Mouse (Mus musculus) small intestine, adult 2 months (tissue): Measurements from ENCODE around the gene Obox8. TPM values are rescaled to one million over a fixed set of nuclear protein-coding genes. Genes with fewer than 3 reads are reported as not detected.

Experiments used
- H3K27ac ChIP-seq: fragments of 200-500 bp; 2 replicates; pipeline ENCODE4 v1.5.1; 2012; ENCODE audit warnings: low read depth, low read length, control low read depth, inconsistent platforms; ENCODE audit not compliant: insufficient read depth
- H3K27me3 ChIP-seq: fragments of 200-500 bp; 2 replicates; pipeline ENCODE4 v1.6.1; 2012; ENCODE audit warnings: mild to moderate bottlenecking, moderate library complexity, low read length, inconsistent platforms; ENCODE audit not compliant: control insufficient read depth, insufficient read depth
- H3K36me3 ChIP-seq: fragments of 200-500 bp; 2 replicates; pipeline ENCODE4 v1.6.1; 2012; ENCODE audit warnings: mild to moderate bottlenecking, low read length, control low read depth, inconsistent platforms; ENCODE audit not compliant: control insufficient read depth, insufficient read depth
- H3K4me1 ChIP-seq: fragments of 200-500 bp; 2 replicates; pipeline ENCODE4 v1.6.1; 2012; ENCODE audit warnings: low read length, inconsistent platforms, mixed read lengths; ENCODE audit not compliant: control insufficient read depth, insufficient read depth, insufficient read length
- H3K4me3 ChIP-seq: fragments of 200-500 bp; 2 replicates; pipeline ENCODE4 v1.5.1; 2012; ENCODE audit warnings: low read depth, mild to moderate bottlenecking, control low read depth, inconsistent platforms, low read length, moderate library complexity
- CTCF ChIP-seq: fragments of 200-500 bp; IDR thresholded peaks from 2 replicates; pipeline ENCODE4 v1.5.1; 2012; ENCODE audit warnings: low read depth, mild to moderate bottlenecking, control low read depth, inconsistent platforms, low read length, moderate library complexity, mixed read lengths; ENCODE audit not compliant: insufficient replicate concordance, insufficient read length; ENCODE audit errors: extremely low read depth
- POLR2A ChIP-seq: fragments of 200-500 bp; IDR thresholded peaks from 2 replicates; pipeline ENCODE4 v1.6.1; 2012; ENCODE audit warnings: low read depth, mild to moderate bottlenecking, control low read depth, inconsistent platforms, low read length, moderate library complexity
- WGBS: fragments of 180-500 bp; shearing (Covaris S2); methylation state at CpG from one replicate; pipeline ENCODE4 v1.1.7; 2018; 5-methylcytosine and 5-hydroxymethylcytosine counted together
- polyA plus RNA-seq: library from polyadenylated mRNA; depleted of rRNA; stranded (reverse); fragments of >200 nt; gene quantifications from 2 replicates; pipeline ENCODE4 v1.2.3, GENCODE M21; 2012; rRNA removed

Obox8 gene
- polyA plus RNA-seq: not detected in 2 replicates

GRCm38 (mm10) chr7:14333457-14333856 is at the start of gene Obox8:
Gene Obox8 (minus strand): TSS chr7:14333557.
- 83% methylated on average over 2 of the region's 2 CpGs for WGBS
- no peaks in the 10 kb centered on the region for H3K27me3 ChIP-seq
- no peak within 1 kb of the TSS for H3K4me3 ChIP-seq
- no peak for TF ChIP-seq CTCF
- no peak for TF ChIP-seq POLR2A
- H3K36me3 ChIP-seq: no peaks in the 10 kb centered on the region
- no peaks in the 10 kb centered on the region for H3K4me1 ChIP-seq
- no peak within 1 kb of the TSS for H3K27ac ChIP-seq

- no peak overlapping the region for H3K4me3 ChIP-seq
- no peaks in the 10 kb centered on the region for H3K4me1 ChIP-seq
- H3K36me3 ChIP-seq: no peaks in the 10 kb centered on the region
- TF ChIP-seq POLR2A (no peak), CTCF (0 out of 2 replicates have a peak, but pooled peaks have one; percentile 7)
- 26% methylated on average over 2 of the region's 2 CpGs for WGBS
- no peak overlapping the region for H3K27ac ChIP-seq
- H3K27me3 ChIP-seq: no peaks in the 10 kb centered on the region
Observed at GRCm38 (mm10) chr7:14317209-14317608, 16.1 kb downstream of the Obox8 start.

- Histone ChIP-seq H3K4me3 (no peak overlapping the region), H3K36me3 (no peaks in the 10 kb centered on the region), H3K27ac (no peak overlapping the region), H3K27me3 (no peaks in the 10 kb centered on the region), H3K4me1 (no peaks in the 10 kb centered on the region)
- 44% methylated on average over 3 of the region's 3 CpGs for whole genome bisulfite sequencing
- TF ChIP-seq POLR2A (no peak), CTCF (no peak)
Observed at GRCm38 (mm10) chr7:14308671-14309070, 24.7 kb downstream of the Obox8 start.

- 81% methylated on average over 6 of the region's 6 CpGs for WGBS
- no peak for TF ChIP-seq CTCF
- Histone ChIP-seq H3K4me3 (no peak overlapping the region), H3K36me3 (no peaks in the 10 kb centered on the region), H3K27me3 (no peaks in the 10 kb centered on the region), H3K4me1 (no peaks in the 10 kb centered on the region), H3K27ac (no peak overlapping the region)
Observed at GRCm38 (mm10) chr7:14307571-14307970, 25.8 kb downstream of the Obox8 start.

Other genes starting within 250 kb of the Obox8 start
- gene Sult2a3, start 210.5 kb downstream of the Obox8 start, polyA plus RNA-seq: not detected in 2 replicates
- not detected in 2 replicates for gene Sult2a6, start 78.7 kb downstream of the Obox8 start, polyA plus RNA-seq
- not detected in 2 replicates for gene Sult2a8, start 113.2 kb upstream of the Obox8 start, polyA plus RNA-seq
- not detected in 2 replicates for gene Sult2a7, start 160.7 kb upstream of the Obox8 start, polyA plus RNA-seq
- gene Vmn1r90, start 229.9 kb upstream of the Obox8 start, polyA plus RNA-seq: not detected in 2 replicates